Mouse (Mus musculus): ENCODE measurements around the gene Fgfrl1.

Fgfrl1 gene

DNA sequence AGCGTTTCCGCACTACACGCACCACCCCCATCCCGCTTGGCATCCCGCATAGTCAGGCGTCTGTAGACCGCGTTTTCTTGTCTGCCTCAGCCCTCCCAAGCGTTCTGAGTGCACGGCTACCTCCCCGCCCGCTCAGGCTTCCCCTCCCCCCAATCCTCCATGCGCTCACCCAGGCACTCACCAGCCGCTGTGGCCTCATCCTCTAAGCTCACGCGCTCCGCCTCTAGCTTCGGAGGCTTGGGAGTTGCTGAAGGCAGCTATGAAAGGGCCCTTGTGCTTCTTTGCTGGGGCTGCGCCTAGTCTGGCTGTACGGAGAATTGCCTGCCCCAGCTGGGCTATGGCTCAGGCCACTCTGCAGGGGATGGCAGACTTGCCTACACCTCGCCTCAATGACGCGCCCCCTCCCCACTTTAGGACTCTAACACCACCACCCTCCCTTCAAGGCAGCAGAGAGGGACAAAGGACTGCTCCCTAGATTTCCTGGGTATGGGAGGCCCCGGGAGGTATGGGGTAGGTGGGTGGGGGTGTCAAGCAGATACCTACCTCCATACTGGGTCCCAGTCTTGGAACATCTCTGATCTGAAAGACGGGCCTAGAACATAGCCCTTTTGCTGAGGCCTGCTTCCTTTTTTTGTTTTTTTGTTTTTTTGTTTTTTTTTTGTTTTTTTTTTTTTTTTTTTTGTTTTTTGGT, 14.4 kb upstream of the Fgfrl1 start:
- no peak for TF ChIP-seq GATA4 (IDR thresholded peaks at IDR 0.05; ENCODE audit: insufficient replicate concordance, low read length)

DNA sequence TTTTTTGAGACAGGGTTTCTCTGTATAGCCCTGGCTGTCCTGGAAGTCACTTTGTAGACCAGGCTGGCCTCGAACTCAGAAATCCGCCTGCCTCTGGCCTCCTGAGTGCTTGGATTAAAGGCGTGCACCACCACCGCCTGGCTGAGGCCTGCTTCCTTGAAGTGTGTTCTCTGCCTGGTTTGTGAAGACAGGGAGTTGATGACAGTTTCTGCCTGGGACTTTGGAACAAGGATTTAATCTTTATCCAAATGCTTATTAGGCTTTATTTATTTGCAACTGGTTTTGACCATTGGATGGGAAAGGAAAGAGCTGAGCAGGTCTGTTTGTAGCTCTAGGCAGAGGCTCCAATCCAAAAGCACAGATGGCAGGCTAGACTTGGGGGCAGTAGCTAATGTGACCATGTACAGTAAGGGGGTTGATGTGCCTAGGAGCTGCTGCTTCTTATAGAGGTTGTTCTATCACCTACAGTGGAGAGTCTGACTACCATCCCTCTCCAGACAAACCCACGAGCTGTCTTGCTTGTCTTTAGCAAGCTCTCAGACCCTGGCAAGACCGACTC, 13.8 kb upstream of the Fgfrl1 start:
- no peak for TF ChIP-seq GATA4 (IDR thresholded peaks at IDR 0.05; ENCODE audit: insufficient replicate concordance, low read length)

DNA sequence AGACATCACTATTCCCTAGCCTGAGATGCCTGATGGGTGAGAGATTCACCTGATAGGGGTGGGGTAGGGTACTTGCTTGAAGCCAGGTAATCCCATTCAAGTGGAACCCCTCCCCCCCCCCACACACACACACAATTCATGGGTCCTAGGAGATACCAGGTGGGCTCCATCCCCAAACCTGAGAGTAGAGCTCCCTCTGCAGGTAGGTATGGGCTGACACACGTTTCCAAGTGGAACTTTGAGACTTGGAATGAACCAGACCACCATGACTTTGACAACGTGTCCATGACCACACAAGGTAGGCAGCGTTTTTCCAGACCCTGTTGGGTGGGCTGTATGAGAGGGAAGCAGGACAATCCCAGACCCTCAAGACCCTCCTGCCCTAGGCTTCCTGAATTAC, 12.3 kb upstream of the Fgfrl1 start:
- TF ChIP-seq GATA4 (IDR thresholded peaks at IDR 0.05; ENCODE audit: insufficient replicate concordance, low read length) = no peak

DNA sequence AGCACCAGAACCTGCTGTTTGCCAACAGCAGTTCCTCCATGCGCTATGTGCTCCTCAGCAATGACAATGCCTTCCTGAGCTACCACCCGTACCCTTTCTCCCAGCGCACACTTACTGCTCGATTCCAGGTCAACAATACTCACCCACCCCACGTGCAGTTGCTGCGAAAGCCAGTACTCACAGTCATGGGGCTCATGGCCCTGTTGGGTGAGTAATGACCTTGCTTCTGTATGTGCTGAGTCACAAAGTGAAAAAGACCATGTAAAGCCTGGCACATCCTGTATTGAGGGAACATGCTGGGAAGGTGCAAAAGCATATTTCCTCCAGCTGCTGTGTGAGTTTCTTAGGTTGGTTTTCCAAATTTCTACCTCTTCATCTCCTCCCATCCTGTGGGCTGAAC, 11.3 kb upstream of the Fgfrl1 start:
- no peak for TF ChIP-seq GATA4 (IDR thresholded peaks at IDR 0.05; ENCODE audit: insufficient replicate concordance, low read length)

DNA sequence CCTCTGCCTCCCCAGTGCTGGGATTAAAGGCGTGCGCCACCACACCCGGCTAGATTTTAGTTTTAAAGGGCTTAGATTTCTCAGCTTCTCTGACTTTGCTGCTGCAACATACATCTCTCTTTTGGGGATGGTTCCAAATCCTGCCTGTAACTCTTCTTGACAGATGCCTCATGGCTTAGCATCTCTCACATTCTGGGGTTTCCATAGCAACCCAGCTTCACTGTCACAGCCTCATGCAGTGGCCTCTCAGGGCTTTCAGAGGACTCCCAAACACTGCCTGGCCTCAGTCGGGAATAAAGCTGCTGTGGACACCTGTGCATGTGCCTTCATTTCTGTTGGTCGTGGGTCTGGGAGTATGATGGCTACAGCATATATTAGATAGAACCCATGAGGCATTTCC, 3.1 kb upstream of the Fgfrl1 start:
- no peak for TF ChIP-seq GATA4 (IDR thresholded peaks at IDR 0.05; ENCODE audit: insufficient replicate concordance, low read length)

DNA sequence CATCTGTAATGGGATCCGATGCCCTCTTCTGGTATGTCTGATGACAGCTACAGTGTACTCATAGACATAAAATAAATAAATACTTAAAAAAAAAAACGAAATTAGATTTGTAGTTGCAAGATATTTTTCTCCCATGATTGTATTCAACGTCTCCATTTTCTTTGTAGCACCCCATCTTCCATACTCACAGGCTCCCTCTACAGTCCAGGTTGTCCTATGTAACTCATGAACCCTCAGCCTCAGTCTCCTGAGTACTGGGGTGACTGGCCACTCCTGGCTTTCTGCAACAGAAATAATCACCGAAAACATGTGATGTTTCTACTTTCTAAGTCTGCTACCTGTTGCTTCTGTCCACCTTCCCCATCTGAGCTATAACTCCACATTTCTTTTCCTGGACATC, 1.0 kb upstream of the Fgfrl1 start:
- no peak for TF ChIP-seq GATA4 (IDR thresholded peaks at IDR 0.05; ENCODE audit: insufficient replicate concordance, low read length)

DNA sequence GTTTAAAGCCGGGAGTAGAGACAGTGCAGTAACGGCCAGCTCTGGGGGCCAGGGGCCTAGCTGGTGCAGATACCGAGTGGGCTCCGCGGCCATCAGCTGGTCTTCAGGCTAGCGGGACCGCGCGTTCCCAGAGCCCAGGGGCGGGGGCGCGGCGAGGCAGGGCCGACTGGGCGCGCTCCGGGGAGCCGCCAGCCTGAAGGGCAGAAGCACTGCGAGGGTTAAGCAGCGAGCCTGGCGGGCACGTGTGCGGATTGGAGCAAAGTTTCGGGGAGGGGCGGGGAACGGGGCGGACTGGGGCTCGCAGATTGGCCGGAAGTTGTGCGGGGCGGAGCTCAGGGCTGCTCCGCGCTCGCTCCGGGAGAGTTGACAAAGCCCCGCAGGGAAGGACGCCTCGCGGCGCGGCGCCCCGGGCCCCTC, 1.7 kb downstream of the Fgfrl1 start:
- no peak for TF ChIP-seq GATA4 (IDR thresholded peaks at IDR 0.05; ENCODE audit: insufficient replicate concordance, low read length)

DNA sequence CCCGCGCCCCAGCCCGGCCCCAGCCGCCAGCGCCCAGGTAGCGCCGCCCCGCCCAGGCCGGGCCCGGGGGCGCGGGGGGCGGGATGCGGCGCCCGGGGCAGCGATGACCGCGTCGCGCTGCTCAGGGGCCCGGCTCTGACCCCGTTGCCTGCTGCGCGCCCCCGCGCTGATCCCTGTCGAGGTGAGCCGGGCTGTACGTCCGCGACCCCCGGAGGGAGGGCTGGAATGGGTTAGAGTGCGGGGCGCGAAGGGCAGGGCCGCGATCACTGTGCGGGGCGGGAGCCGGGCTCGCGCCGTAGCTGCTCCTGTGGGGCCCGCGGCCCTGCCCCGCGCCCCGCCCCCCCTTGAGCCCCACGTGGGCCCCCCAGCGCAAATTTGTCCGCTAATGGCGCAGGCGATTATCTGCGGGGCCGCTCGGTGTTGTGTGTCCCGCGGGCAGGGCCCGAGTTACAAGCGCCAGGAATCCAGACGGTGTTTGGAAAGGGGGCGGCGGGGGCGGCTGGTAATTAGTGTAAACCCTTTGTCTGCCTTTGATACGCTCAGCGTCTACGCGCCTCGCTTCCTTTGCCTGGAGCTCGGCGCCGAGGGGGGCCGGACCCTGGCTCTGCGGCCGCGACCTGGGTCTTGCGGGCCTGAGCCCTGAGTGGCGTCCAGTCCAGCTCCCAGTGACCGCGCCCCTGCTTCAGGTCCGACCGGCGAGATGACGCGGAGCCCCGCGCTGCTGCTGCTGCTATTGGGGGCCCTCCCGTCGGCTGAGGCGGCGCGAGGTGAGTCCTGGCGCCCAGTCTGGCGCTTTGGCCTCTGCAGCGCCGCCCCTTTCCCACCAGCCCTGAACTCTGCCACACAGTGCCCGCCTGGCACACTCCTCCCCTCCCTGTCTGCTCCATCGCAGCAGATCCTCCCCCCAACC, 2.4 kb downstream of the Fgfrl1 start:
- TF ChIP-seq GATA4 (IDR thresholded peaks at IDR 0.05; ENCODE audit: insufficient replicate concordance, low read length) = no peak

DNA sequence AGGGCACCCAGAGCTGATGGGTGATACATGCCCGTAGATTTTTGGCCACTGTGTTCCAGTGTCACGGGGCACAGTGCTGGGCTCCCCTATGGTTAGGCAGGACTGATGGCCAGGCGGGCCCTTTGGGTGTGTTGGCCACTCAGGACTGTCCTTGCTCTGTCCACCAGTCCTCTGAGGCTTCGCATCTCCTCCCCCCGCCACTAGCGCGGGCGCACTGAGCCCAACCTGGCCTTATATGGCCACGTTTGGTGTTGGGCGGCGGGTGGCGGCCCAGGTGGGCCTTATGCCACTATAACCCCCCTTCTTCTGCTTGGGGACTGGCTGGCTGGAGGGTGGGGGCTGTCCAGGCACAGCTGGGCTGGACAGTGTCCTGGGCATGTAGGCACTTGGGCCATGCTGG, 3.7 kb downstream of the Fgfrl1 start:
- TF ChIP-seq GATA4 (IDR thresholded peaks at IDR 0.05; ENCODE audit: insufficient replicate concordance, low read length) = no peak

DNA sequence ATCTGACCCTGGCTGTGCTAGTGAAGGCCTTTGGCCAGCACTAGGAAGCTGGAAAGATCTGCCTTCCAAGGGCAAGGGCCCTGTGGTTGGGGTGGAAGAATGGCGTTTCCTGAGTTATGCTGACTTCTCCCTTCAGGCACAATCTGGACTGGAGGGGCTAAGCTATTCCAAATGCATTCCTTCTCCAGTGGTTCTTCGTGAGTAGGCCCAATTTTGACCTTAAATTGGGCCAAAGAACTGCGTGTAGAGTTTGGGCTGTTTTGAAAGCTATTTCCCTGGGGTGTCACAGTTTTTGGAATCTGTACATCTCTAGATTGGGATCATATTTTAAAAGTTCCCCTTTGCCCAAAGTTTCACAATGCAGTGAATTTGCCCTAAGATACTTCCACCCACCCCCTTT, 4.4 kb downstream of the Fgfrl1 start:
- no peak for TF ChIP-seq GATA4 (IDR thresholded peaks at IDR 0.05; ENCODE audit: insufficient replicate concordance, low read length)

DNA sequence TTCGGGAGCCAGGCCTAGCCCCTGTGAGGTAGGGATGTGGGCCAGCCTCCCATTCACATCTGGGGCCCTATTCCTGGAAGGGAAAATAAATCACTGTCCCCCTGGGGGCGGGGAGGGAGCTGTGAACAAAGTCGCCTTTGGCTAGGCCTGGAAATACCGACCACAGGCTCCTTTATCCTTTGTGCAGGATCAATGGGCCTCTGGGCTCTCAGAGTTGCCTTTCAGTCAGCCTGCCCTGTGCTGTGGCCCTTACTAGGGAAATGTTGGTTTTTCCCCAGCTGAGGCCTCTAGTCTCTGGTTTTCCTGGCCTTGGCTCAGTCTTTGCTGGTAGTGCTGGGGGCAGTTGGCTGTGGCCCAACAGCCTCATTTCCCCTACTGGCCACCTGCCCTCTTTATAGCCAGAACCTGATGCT, 5.2 kb downstream of the Fgfrl1 start:
- no peak for TF ChIP-seq GATA4 (IDR thresholded peaks at IDR 0.05; ENCODE audit: insufficient replicate concordance, low read length)

DNA sequence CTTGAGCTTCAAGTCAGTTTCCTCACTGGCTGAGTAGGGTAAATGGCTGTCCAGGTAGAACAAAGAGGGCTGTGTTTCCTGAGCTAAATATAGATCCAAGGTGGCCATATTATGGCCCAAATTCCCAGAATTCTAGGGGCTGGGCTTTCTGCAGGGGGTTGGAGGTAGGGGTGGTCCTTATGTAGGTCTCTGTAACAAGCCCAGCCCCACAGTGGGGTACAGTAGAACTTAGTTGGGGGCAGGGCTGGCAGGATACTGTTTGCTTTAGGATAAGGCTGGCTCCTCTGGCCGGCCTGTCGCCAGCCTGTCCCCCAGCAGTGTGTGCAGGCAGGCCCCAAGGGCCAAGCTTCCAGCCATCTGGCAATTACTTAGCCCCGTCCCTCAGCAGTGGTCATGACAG, 8.2 kb downstream of the Fgfrl1 start:
- TF ChIP-seq GATA4 (IDR thresholded peaks at IDR 0.05; ENCODE audit: insufficient replicate concordance, low read length) = no peak

DNA sequence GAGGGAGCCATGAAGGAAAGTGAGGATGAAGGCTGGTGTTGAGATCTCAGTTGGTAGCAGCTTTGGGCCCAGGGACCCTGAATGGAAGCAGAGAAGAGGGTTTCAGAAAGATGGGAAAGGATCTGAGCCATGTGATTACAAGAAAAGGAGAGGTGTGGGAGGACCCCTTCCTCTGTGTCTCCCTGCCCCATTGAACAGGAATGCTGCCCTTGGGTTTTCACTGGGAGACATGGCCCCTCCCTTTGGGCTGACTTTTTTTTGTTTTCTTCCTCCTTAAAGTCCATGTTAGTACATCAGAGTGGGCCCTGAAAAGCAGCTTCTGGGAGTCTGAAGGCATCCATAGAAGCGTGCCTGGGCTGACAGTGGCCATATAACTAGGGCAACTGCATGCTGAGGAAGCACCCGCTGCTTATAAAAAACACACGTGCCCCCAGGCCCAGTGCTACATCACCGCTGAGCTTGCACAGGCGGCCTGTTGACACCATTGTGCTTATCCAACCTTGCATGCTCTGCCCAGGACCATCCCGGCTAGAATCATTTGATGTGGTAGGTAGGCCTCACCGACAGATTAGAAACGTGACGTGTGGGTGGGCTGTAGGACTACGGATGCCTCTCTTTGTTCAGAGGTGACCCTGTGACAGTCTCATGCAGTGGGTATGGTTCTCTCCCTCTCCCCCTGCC, 9.3 kb downstream of the Fgfrl1 start:
- no peak for TF ChIP-seq GATA4 (IDR thresholded peaks at IDR 0.05; ENCODE audit: insufficient replicate concordance, low read length)

DNA sequence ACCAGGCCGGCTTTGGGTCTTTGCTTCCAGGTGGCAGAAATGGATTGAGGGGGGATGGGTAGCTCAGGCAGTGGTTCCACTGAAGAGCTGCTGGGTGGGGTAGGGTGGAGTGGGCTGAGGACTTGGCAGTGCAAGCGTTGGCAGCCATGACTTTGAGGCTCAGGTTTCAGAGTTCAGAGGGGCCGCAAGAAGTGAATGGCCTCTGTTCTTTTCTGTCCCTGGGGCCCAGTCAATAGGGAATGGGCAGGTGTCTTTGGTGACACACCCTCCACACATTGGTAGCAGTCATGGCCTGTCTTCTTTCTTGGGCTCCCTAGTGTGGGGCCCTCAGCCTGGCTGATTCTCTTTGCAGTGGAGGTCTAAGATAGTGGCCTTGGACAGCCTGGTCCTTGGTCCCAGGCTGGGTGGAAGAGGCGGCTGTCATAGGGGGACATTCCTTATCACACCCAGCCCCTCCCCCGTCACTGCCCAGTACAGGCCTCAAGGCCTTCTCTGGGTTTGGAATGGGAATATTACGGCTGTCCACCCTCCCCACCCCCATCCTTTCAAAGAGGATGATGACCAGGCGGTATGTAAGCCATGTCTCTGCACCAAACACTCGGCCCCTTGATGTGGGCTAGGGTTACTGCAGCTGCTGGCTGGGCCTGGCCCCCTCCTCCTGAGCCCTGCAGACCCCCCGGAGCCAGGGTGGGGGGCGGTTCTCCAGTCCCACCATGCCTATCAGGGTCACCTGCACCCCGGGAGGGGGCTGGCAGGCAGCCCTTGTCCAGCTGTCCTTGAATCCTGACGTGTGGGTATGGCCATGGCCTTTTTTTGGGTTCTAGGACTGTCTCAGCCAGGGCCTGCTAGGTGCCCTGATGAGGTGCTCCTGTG, 11.8 kb downstream of the Fgfrl1 start:
- no peak for TF ChIP-seq GATA4 (IDR thresholded peaks at IDR 0.05; ENCODE audit: insufficient replicate concordance, low read length)

DNA sequence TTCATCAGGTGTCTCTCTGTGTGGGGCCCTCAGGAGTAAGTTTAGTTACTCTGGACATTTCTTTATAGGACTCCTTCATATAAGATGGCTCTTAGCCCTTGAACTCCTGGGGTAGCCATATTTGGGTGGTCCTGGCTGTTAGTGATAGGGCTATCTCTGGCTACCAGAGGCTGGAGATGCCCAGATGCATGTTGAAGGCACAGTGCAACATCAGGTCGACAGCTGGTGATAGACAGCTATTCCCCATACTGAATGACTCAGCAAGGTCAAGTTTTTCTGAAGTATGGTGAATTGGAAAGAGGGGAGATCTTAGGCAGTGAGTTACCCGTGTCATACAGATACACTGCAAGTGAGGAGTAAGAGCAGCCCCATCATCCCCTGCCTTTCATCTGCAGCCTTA, 15.6 kb downstream of the Fgfrl1 start:
- TF ChIP-seq GATA4 (IDR thresholded peaks at IDR 0.05; ENCODE audit: insufficient replicate concordance, low read length) = no peak
